Mouse (Mus musculus): ENCODE data around the gene Ddx19b.

- no peak for TF ChIP-seq CTCF (IDR thresholded peaks at IDR 0.05; ENCODE audit: insufficient read depth, low read length)
- no peak for TF ChIP-seq POLR2A (IDR thresholded peaks at IDR 0.05; ENCODE audit: borderline replicate concordance, extremely low read depth, low read depth, low read length)
These were observed 25.2 kb upstream of the Ddx19b start for GRCm38 (mm10) chr8:111056691-111057293.
